Mouse (Mus musculus): Measurements from ENCODE around the gene Usp17la. TPM values are rescaled to one million over a fixed set of nuclear protein-coding genes. Genes with fewer than 3 reads are reported as not detected.

The Usp17la gene
- polyA plus RNA-seq, 1 experiment from 2014 or later, result not detected

DNA sequence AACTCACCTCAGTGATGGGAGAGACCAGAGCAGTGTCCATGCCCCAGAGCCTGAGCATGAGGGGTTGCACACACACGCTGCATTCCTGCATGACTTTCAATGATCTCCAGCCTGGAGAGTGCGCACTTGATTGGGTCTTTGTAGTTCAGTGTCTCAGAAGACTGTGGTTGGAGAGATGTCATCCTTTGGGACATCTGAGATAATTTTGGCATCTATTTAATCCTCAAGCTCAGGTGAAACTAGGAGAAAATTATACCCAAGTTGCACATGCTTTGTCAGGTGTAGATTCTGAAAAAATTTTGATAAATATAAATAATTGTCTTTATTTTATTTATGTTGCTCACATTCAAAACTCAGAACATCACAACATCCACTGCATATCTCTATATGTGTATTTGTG is 39.0 kb downstream of the Usp17la start, which contains the start of gene Olfr666:
Gene Olfr666 (minus strand): TSS at position 101 of the 400 bp plus-strand sequence.
- 92% methylated on average over 2 of the region's 2 CpGs for WGBS
- Histone ChIP-seq H3K4me2 (ENCODE audit: low read depth, low read length) (no peak within 1 kb of the TSS), H3K27me3 (replicated peaks; ENCODE audit: control insufficient read depth, insufficient read depth, low read length) (no peaks in the 10 kb centered on the region), H3K4me1 (ENCODE audit: control insufficient read depth, insufficient read depth, low read length) (no peaks in the 10 kb centered on the region), H3K36me3 (ENCODE audit: control insufficient read depth, insufficient read depth, low read length) (no peaks in the 10 kb centered on the region), H3K27ac (replicated peaks; ENCODE audit: low read depth, low read length) (no peak within 1 kb of the TSS), H3K4me3 (ENCODE audit: low read depth, low read length) (no peak within 1 kb of the TSS), H3K9ac (ENCODE audit: low read depth, low read length) (no peak within 1 kb of the TSS), H3K9me3 (ENCODE audit: control insufficient read depth, low read length) (no peaks in the 10 kb centered on the region)
- ATAC-seq (ENCODE audit: low read depth), result no peak
- no peak for DNase-seq (ENCODE audit: low spot score)

Other genes with a start within 250 kb of the Usp17la start
- 0.17 TPM in 1 of 2 replicates, not detected in the other for gene Olfr656, start 243.1 kb upstream of the Usp17la start, polyA plus RNA-seq (2014; fragmentation: Nextera tagmentation; extraction: Ambion mirVana)
- 0.13 TPM in 1 of 2 replicates, not detected in the other for gene Olfr657, start 232.2 kb upstream of the Usp17la start, polyA plus RNA-seq (2014; fragmentation: Nextera tagmentation; extraction: Ambion mirVana)
- not detected in 2 replicates for gene Olfr658, start 209.7 kb upstream of the Usp17la start, polyA plus RNA-seq (2014; fragmentation: Nextera tagmentation; extraction: Ambion mirVana)
- 0.13 TPM in 1 of 2 replicates, not detected in the other for gene Olfr659, start 190.3 kb upstream of the Usp17la start, polyA plus RNA-seq (2014; fragmentation: Nextera tagmentation; extraction: Ambion mirVana)
- not detected in 2 replicates for gene Olfr661, start 170.5 kb upstream of the Usp17la start, polyA plus RNA-seq (2014; fragmentation: Nextera tagmentation; extraction: Ambion mirVana)
- gene Usp17le, start 79.5 kb upstream of the Usp17la start, polyA plus RNA-seq (2014; fragmentation: Nextera tagmentation; extraction: Ambion mirVana), result not detected in 2 replicates
- gene Usp17lb, start 14.4 kb upstream of the Usp17la start, polyA plus RNA-seq (2014; fragmentation: Nextera tagmentation; extraction: Ambion mirVana), result not detected in 2 replicates
- gene Olfr665, start 21.0 kb downstream of the Usp17la start, polyA plus RNA-seq (2014; fragmentation: Nextera tagmentation; extraction: Ambion mirVana), result not detected in 2 replicates
- 0.08 TPM in 1 of 2 replicates, not detected in the other for gene Olfr666, start 38.9 kb downstream of the Usp17la start, polyA plus RNA-seq (2014; fragmentation: Nextera tagmentation; extraction: Ambion mirVana)
- not detected in 2 replicates for gene Olfr667, start 64.5 kb downstream of the Usp17la start, polyA plus RNA-seq (2014; fragmentation: Nextera tagmentation; extraction: Ambion mirVana)
- gene Olfr668, start 71.0 kb downstream of the Usp17la start, polyA plus RNA-seq (2014; fragmentation: Nextera tagmentation; extraction: Ambion mirVana), result not detected in 2 replicates
- not detected in 2 replicates for gene Olfr669, start 77.2 kb downstream of the Usp17la start, polyA plus RNA-seq (2014; fragmentation: Nextera tagmentation; extraction: Ambion mirVana)
- not detected in 2 replicates for gene Olfr670, start 105.6 kb downstream of the Usp17la start, polyA plus RNA-seq (2014; fragmentation: Nextera tagmentation; extraction: Ambion mirVana)
- gene Olfr671, start 122.1 kb downstream of the Usp17la start, polyA plus RNA-seq (2014; fragmentation: Nextera tagmentation; extraction: Ambion mirVana), result not detected in 2 replicates
- gene Olfr672, start 145.0 kb downstream of the Usp17la start, polyA plus RNA-seq (2014; fragmentation: Nextera tagmentation; extraction: Ambion mirVana), result 0.22 and 0.36 TPM in 2 replicates
- not detected in 2 replicates for gene Olfr675, start 171.5 kb downstream of the Usp17la start, polyA plus RNA-seq (2014; fragmentation: Nextera tagmentation; extraction: Ambion mirVana)
- not detected in 2 replicates for gene Olfr676, start 175.7 kb downstream of the Usp17la start, polyA plus RNA-seq (2014; fragmentation: Nextera tagmentation; extraction: Ambion mirVana)
- gene Olfr677, start 194.4 kb downstream of the Usp17la start, polyA plus RNA-seq (2014; fragmentation: Nextera tagmentation; extraction: Ambion mirVana), result not detected in 2 replicates
- gene Olfr678, start 207.5 kb downstream of the Usp17la start, polyA plus RNA-seq (2014; fragmentation: Nextera tagmentation; extraction: Ambion mirVana), result not detected in 2 replicates
- 0.06 TPM in 1 of 2 replicates, not detected in the other for gene Olfr679, start 224.2 kb downstream of the Usp17la start, polyA plus RNA-seq (2014; fragmentation: Nextera tagmentation; extraction: Ambion mirVana)
- gene Olfr680-ps1, start 235.8 kb downstream of the Usp17la start, polyA plus RNA-seq (2014; fragmentation: Nextera tagmentation; extraction: Ambion mirVana), result not detected in 2 replicates

Data from embryonic facial prominence, embryonic 14.5 days (tissue).